In the genomic region with DNA sequence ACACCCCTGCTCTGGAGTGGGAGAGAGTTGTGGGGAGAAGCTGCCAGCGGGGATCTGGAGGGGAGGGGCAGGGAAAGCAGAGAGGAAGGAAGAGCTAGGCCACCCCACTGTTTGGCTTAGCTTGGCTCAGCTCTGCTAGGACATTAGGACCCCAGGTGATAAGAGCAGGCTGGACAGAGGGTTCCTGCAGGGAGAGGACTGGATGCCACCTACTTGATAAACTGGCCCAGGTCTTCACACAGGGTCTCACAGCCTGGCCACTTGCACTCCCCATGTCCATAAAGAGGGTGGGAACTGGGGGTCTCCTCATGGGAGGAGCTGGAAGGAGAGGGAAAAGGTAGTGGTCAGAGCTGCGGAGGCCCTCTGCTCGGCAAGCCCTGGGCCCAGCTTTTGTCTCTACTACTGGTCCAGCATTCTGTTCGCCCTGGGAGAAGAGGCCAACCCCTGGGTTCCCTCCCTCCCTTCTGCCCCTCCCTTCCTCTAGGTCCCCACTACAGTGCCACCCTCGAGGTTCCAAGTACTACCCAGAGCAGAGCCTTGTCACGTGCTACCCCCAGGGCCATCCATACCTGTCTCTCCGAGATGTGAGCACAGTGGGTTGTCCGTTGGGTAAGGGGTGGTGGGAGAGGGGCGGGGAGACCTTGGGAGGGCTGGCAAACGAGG, we compare ENCODE assay signal across 9 mouse cellular contexts. TPM values are rescaled to one million over a fixed set of nuclear protein-coding genes. Genes with fewer than 3 reads are reported as not detected.
DNase-seq lines count a peak whose midpoint lies in the region; ATAC-seq and TF ChIP-seq lines count a peak whose summit lies in the region.
"Had no signal": no experiment of that assay in that cellular context is flagged by ENCODE, and none has a peak within 500 bp of the region (broad histone marks: within the 10 kb centered on the region; RNA-seq: fewer than 3 reads in every experiment).

No protein-coding gene starts in this region.

- H3K27ac ChIP-seq in layer of hippocampus, adult 2 months = peak overlapping the region; percentile 97
- no peak overlapping the region for H3K27ac ChIP-seq in embryonic facial prominence, embryonic 13.5 days
- peak overlapping the region; percentile 84 for H3K27ac ChIP-seq in hindbrain, embryonic 13.5 days

- H3K36me3 ChIP-seq in embryonic facial prominence, embryonic 13.5 days = peaks cover 55% of the 10 kb centered on the region
- H3K36me3 ChIP-seq in hindbrain, embryonic 13.5 days = peaks cover 15% of the 10 kb centered on the region

- H3K27me3 ChIP-seq in embryonic facial prominence, embryonic 13.5 days = no peaks in the 10 kb centered on the region
- H3K27me3 ChIP-seq in hindbrain, embryonic 13.5 days = peaks cover 53% of the 10 kb centered on the region

- peaks cover 72% of the 10 kb centered on the region for H3K4me1 ChIP-seq in embryonic facial prominence, embryonic 13.5 days
- H3K4me1 ChIP-seq in hindbrain, embryonic 13.5 days (replicated peaks) = peaks cover 76% of the 10 kb centered on the region

- no peak for TF ChIP-seq CTCF in layer of hippocampus, adult 2 months (conservative IDR thresholded peaks at IDR 0.05)

- DNase-seq in layer of hippocampus, adult 2 months (ENCODE audit: low spot score in 2 of 2) = no peak
- DNase-seq in layer of hippocampus, adult 18-20 months (ENCODE audit: low spot score in 2 of 2) = no peak
- DNase-seq in neural tube, embryonic 10.5 days (ENCODE audit: extremely low spot score, low spot score) = peak; percentile 56
- DNase-seq in kidney, postnatal 14 days = no peak
- no peak for DNase-seq in frontal cortex, postnatal 14 days (ENCODE audit: low spot score in 2 of 2)
- no peak for DNase-seq in urinary bladder, postnatal 14 days (ENCODE audit: low spot score)
- DNase-seq: kidney, postnatal 25 days had no signal

- peak overlapping the region; percentile 59; the same call in 1 of the 2 replicates for H3K9ac ChIP-seq in embryonic facial prominence, embryonic 13.5 days
- H3K9ac ChIP-seq in hindbrain, embryonic 13.5 days = peak overlapping the region; percentile 71

- WGBS in embryonic facial prominence, embryonic 13.5 days = 39% methylated on average over 10 of the region's 10 CpGs
- WGBS in hindbrain, embryonic 13.5 days = 10% methylated on average over 10 of the region's 10 CpGs

- H3K4me3 ChIP-seq in layer of hippocampus, adult 2 months = peak overlapping the region; percentile 70
- H3K4me3 ChIP-seq in embryonic facial prominence, embryonic 13.5 days = peak overlapping the region; percentile 17
- peak overlapping the region; percentile 39 for H3K4me3 ChIP-seq in hindbrain, embryonic 13.5 days

- H3K4me2 ChIP-seq in embryonic facial prominence, embryonic 13.5 days = peak overlapping the region; percentile 56
- peak overlapping the region; percentile 64 for H3K4me2 ChIP-seq in hindbrain, embryonic 13.5 days

- no peak for ATAC-seq in embryonic facial prominence, embryonic 13.5 days (ENCODE audit: insufficient number of reproducible peaks, insufficient read depth, low FRiP score, low TSS enrichment, low read depth)
- ATAC-seq in hindbrain, embryonic 13.5 days (ENCODE audit: low FRiP score) = peak; percentile 21

- no peaks in the 10 kb centered on the region for H3K9me3 ChIP-seq in embryonic facial prominence, embryonic 13.5 days
- H3K9me3 ChIP-seq in hindbrain, embryonic 13.5 days = no peaks in the 10 kb centered on the region

RNA-seq across cellular contexts. Expression of gene Mdfi, which starts 43.4 kb away (rescaled TPM):
- under 1 TPM; 0.49 to 0.83 TPM for total RNA-seq in layer of hippocampus, adult 2 months (2021)
- total RNA-seq in layer of hippocampus, adult 18-20 months (2021) = under 1 TPM; 0.56 to 0.57 TPM
- 28.9 and 35.9 TPM in 2 replicates for polyA plus RNA-seq in embryonic facial prominence, embryonic 13.5 days (2015; fragmentation: Nextera tagmentation; extraction: Ambion mirVana)
- polyA plus RNA-seq in hindbrain, embryonic 13.5 days (2015; fragmentation: Nextera tagmentation; extraction: Ambion mirVana) = 2.9 and 3.7 TPM in 2 replicates

RNA-seq across cellular contexts. Expression of gene Foxp4, which starts 46.6 kb away (rescaled TPM):
- total RNA-seq in layer of hippocampus, adult 2 months (2021) = 10 to 100 TPM; 52.1 to 53.3 TPM
- total RNA-seq in layer of hippocampus, adult 18-20 months (2021) = 10 to 100 TPM; 49.7 to 56.1 TPM
- polyA plus RNA-seq in embryonic facial prominence, embryonic 13.5 days (2015; fragmentation: Nextera tagmentation; extraction: Ambion mirVana) = 18.9 and 19.8 TPM in 2 replicates
- polyA plus RNA-seq in hindbrain, embryonic 13.5 days (2015; fragmentation: Nextera tagmentation; extraction: Ambion mirVana) = 19.6 and 19.9 TPM in 2 replicates

Comparison
In these comparisons a context has a peak if more than half of its experiments do, and no peak if none do; other contexts are left out.
1. H3K4me3 ChIP-seq: peak in every context shown above with its lines; median percentile 70 in layer of hippocampus, adult 2 months; 39 in hindbrain, embryonic 13.5 days; 17 in embryonic facial prominence, embryonic 13.5 days.